Mouse (Mus musculus): Measurements from ENCODE around the gene Pgm5. TPM values are rescaled to one million over a fixed set of nuclear protein-coding genes. Genes with fewer than 3 reads are reported as not detected.

Gene Pgm5
- polyA plus RNA-seq, 1 experiment from 2014 or later = 2.9 TPM

GRCm38 (mm10) chr19:24900581-24901220 lies 39.0 kb upstream of the Pgm5 start, which contains the start of gene Foxd4:
Gene Foxd4, minus strand, starts transcription at chr19:24901197.
- Histone ChIP-seq H3K4me2 (peak within 1 kb of the TSS; percentile 65), H3K36me3 (ENCODE audit: insufficient read depth) (no peaks in the 10 kb centered on the region), H3K9ac (no peak within 1 kb of the TSS), H3K27me3 (ENCODE audit: insufficient read depth, low read length) (peaks cover 77% of the 10 kb centered on the region), H3K9me3 (ENCODE audit: low read depth, low read length) (no peaks in the 10 kb centered on the region), H3K4me1 (ENCODE audit: insufficient read depth) (no peaks in the 10 kb centered on the region), H3K4me3 (ENCODE audit: low read depth, low read length) (peak within 1 kb of the TSS; percentile 39), H3K27ac (ENCODE audit: low read depth) (no peak within 1 kb of the TSS)
- TF ChIP-seq CTCF (IDR thresholded peaks at IDR 0.05; ENCODE audit: low read depth) = no peak
- ATAC-seq (ENCODE audit: insufficient read depth) (no peak), DNase-seq (no peak)
- 1% methylated on average over 27 of the region's 27 CpGs for WGBS

GRCm38 (mm10) chr19:24899578-24900544 lies 38.2 kb upstream of the Pgm5 start:
- ATAC-seq (ENCODE audit: insufficient read depth) (peak; percentile 17; the same call in 1 of the 2 replicates), DNase-seq (peak; percentile 39)
- Histone ChIP-seq H3K9ac (no peak overlapping the region), H3K36me3 (ENCODE audit: insufficient read depth) (no peaks in the 10 kb centered on the region), H3K27ac (ENCODE audit: low read depth) (no peak overlapping the region), H3K4me1 (ENCODE audit: insufficient read depth) (no peaks in the 10 kb centered on the region), H3K27me3 (ENCODE audit: insufficient read depth, low read length) (peaks cover 85% of the 10 kb centered on the region), H3K9me3 (ENCODE audit: low read depth, low read length) (no peaks in the 10 kb centered on the region), H3K4me2 (peak overlapping the region; percentile 65), H3K4me3 (ENCODE audit: low read depth, low read length) (peak overlapping the region; percentile 39)
- under 1% methylated on average over 84 of the region's 84 CpGs for WGBS
- no peak for TF ChIP-seq CTCF (IDR thresholded peaks at IDR 0.05; ENCODE audit: low read depth)

DNA sequence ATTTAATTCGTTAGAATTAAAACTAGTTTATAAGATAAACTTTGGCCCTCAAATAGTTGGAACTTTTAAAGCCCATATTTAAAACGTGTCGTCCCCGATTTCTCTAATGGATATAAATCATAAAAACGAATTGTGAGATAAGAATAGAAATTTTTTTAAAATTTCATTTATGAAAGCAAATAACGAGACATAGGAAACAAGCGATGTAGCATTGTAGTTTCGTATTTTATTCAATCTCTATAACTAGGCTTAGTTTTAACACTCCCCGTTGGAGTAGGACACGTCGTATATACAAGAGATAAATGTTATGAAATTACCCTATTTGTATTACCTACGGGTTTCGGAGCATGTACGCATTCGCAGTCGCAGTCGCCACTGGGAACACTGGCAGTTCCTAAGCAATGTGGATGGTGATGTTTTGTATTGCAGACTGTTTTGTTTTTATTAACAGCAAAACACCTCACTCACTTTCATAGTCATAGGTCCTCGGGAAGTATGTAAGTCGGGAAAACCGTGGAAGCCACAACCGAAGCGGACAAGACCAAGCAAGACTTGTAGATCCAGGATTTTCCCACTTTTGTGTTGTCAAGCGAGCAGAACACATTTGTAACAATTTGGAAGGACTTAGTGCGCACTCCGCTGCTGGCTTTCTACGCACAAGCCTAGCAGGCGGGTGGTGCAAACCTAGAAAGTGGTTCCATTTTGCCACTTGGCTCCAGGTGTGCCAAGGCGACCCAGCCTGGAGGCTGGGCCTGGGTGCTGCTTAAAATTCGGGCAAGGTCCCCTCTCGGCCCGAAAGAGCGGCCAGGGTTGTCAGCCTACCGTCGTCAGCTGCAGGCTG lies 37.3 kb upstream of the Pgm5 start:
- peak overlapping the region; percentile 39; the same call in 1 of the 2 replicates for H3K4me3 ChIP-seq (ENCODE audit: low read depth, low read length)
- H3K36me3 ChIP-seq (ENCODE audit: insufficient read depth) = no peaks in the 10 kb centered on the region
- H3K4me1 ChIP-seq (ENCODE audit: insufficient read depth) = no peaks in the 10 kb centered on the region
- H3K9ac ChIP-seq = no peak overlapping the region
- no peak for ATAC-seq (ENCODE audit: insufficient read depth)
- TF ChIP-seq CTCF (IDR thresholded peaks at IDR 0.05; ENCODE audit: low read depth) = no peak
- H3K27ac ChIP-seq (ENCODE audit: low read depth) = no peak overlapping the region
- H3K27me3 ChIP-seq (ENCODE audit: insufficient read depth, low read length) = peaks cover 79% of the 10 kb centered on the region
- H3K4me2 ChIP-seq = peak overlapping the region; percentile 65
- no peaks in the 10 kb centered on the region for H3K9me3 ChIP-seq (ENCODE audit: low read depth, low read length)
- 5% methylated on average over 34 of the region's 34 CpGs for WGBS
- peak; percentile 41 for DNase-seq

DNA sequence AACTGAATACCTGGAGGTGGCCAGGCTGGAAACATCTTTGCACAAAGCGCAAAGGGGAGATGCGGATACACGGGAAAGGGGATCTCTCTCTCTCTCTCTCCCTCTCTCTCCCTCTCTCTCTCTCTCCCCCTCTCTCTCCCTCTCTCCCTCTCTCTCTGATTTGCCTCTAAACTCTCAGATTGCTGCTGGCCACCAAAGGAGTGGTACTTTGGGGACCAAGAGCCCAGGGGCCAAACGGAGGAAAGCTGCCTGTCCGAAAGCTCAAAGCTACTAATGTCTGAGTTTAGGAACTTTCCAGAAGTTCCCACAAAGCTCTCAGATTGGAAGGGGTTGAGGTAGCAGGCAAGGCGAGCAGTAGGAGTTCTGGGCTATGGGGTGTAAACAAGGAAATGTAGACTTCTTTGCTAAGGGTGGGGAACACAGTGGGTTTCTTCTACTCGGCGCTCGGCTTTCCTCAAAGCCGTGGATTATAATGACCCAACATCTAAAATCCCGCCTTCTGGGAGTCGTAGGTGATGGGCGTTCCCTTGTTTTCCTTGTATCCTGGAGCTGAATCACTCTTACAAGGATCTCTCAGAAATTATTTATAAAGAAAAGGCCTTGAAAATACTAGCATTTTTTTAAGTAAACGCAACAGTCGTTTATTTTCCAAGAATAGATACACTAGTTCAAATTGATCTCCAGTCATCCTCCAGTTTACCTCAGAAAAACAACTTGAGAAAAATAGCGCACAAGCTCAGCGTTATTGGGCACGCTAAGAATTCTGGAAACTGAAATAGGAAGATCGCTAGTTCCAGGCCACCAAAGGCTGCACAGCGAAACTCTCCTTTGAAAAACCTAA lies 36.5 kb upstream of the Pgm5 start:
- Histone ChIP-seq H3K36me3 (ENCODE audit: insufficient read depth) (no peaks in the 10 kb centered on the region), H3K9me3 (ENCODE audit: low read depth, low read length) (no peaks in the 10 kb centered on the region), H3K9ac (no peak overlapping the region), H3K27ac (ENCODE audit: low read depth) (no peak overlapping the region), H3K4me3 (ENCODE audit: low read depth, low read length) (no peak overlapping the region), H3K27me3 (ENCODE audit: insufficient read depth, low read length) (peaks cover 85% of the 10 kb centered on the region), H3K4me1 (ENCODE audit: insufficient read depth) (no peaks in the 10 kb centered on the region), H3K4me2 (no peak overlapping the region)
- TF ChIP-seq CTCF (IDR thresholded peaks at IDR 0.05; ENCODE audit: low read depth) = no peak
- DNase-seq (peak; percentile 45), ATAC-seq (ENCODE audit: insufficient read depth) (no peak)
- WGBS = 2% methylated on average over 20 of the region's 20 CpGs

DNA sequence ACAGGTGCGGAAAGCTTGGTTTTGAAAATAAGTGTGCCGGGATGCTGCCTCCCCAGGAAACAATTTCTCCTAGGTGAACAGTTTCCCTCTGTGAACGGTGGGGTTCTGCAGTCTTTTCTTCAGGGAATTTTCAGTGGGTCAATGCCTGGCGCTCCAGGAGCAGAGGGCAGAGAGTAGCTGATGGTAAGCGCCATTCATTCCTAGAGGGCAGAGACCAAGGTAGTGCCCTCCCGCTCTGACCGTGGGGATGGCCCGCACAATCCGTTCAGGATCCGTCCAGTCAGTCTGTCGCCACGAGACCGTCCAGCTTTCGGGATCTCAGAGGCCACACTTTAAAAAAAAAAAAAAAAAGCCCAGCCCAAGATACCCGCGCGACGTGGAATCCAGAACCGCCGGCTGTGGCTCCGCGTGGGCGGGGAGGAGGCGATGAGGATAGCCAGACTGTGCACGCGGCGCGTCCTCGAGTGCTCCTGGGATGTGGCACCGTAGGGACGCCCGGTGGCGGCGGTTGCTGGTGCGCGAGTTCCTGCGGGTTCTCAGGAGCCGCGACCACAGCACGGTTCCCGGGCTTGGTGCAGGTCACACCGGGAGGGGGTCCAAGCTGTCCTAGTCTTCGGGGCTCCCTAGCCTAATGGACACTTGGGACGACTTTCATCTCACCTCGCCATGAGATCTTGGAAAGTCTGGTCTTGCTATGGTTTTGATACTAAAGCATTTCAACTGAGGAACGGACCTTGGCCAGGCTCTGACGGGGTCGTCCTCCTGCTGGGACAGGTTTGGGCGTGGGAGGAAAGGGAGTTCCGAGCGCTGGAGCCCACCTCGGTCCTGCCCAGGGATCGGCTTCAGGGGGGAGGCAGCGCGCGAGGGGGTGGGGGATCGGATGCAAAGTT lies 35.6 kb upstream of the Pgm5 start:
- Histone ChIP-seq H3K4me2 (peak overlapping the region; percentile 43; the same call in 1 of the 2 replicates), H3K4me1 (ENCODE audit: insufficient read depth) (no peaks in the 10 kb centered on the region), H3K9ac (no peak overlapping the region), H3K27me3 (ENCODE audit: insufficient read depth, low read length) (peaks cover 78% of the 10 kb centered on the region), H3K4me3 (ENCODE audit: low read depth, low read length) (peak overlapping the region; percentile 20; the same call in 1 of the 2 replicates), H3K27ac (ENCODE audit: low read depth) (no peak overlapping the region), H3K9me3 (ENCODE audit: low read depth, low read length) (no peaks in the 10 kb centered on the region), H3K36me3 (ENCODE audit: insufficient read depth) (no peaks in the 10 kb centered on the region)
- ATAC-seq (ENCODE audit: insufficient read depth) (no peak; the same call in 1 of the 2 replicates), DNase-seq (peak; percentile 37)
- 1% methylated on average over 57 of the region's 57 CpGs for WGBS
- TF ChIP-seq CTCF (IDR thresholded peaks at IDR 0.05; ENCODE audit: low read depth) = no peak
